Mouse (Mus musculus) central nervous system, embryonic 11.5 days (tissue): ENCODE measurements around the gene Sis. TPM values are rescaled to one million over a fixed set of nuclear protein-coding genes. Genes with fewer than 3 reads are reported as not detected.

Experiments used
- polyA plus RNA-seq: library from polyadenylated mRNA; depleted of rRNA; stranded (reverse); fragments of >200 nt; gene quantifications from 2 replicates; pipeline ENCODE4 v1.2.3, GENCODE M21; 2012; rRNA removed

The Sis gene
- polyA plus RNA-seq = 0.01 TPM in 1 of 2 replicates, not detected in the other

DNA sequence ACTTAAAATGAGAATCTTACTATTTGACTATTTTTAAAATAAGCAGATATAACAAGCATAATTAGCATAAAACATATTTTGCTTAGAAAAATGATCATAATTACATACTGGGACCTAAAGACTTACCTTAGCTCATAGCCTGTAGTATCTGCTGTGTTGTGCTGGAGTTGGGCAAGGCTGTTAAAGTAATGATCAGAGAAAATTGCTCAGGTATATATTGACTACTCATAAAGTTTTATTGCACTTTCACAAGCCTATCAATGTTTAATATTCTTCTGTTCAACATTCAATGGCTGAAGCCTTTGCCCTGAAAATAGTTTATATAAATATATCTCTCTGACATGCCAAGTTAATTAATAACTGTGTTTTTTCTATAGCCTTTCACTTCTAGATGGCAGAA is at the start of gene Sis:
Sis (minus strand) TSS at position 189 of the 400 bp plus-strand sequence.

Other genes starting within 250 kb of the Sis start
- 1.4 and 1.9 TPM in 2 replicates for gene Slitrk3, start 89.9 kb upstream of the Sis start, polyA plus RNA-seq